Mouse (Mus musculus) fat pad, adult 2 months (tissue): ENCODE measurements around the gene Il25.
"Not testable (repeated sequence)": the region's sequence is repeated elsewhere in the genome, so short reads cannot be mapped to it uniquely, and the experiment has no call there.

ENCODE experiments used
- DNase-seq: peaks from one replicate; pipeline ENCODE4 v3.0.0-alpha.2; 2011; ENCODE audit warnings: low read depth, low spot score; ENCODE audit errors: extremely low read depth

The Il25 gene

DNA sequence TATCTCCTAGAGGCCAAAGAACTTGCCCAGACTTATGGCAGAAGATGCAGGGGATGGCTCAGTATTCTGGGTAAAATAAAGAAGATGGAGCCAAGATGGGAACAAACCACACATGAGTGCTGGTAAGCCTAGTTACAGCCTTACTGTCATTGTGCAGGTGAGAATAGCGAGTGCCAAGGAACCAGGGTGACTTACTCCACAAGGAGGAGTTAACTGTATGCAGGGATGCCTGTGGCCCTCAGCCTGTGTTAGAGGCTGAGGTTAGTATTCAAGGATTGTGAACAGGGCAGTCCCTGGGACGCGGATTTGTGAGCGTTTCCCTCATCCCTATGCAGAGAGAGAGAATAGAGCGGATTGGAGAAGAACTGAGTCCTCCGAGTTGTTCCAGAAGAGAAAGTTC lies 19.1 kb downstream of the Il25 start:
- DNase-seq = no peak

DNA sequence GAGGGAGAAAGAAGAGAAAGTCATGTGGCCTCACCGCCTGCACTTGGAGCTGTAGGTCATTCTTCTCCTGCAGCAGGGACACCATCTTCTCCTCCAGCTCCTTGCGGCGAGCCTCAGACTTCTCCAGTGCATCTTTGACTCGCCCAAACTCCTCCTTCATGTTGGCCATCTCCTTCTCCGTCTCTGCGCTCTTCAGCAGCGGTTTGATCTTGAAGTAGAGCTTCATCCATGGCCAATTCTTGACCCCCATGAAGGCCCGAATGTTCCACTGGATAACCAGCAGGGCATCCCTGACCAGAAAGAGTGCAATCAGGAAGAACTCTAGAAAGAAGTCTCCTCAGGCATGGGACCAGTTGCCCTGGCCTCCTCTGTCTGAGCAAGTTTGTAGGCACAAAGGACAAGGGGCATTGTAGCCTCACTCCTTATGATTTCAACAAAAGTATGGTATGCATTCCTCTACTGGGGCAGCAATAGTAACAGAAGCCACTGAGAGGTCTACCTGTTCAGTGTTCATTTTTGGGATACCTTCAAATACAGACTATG lies 21.2 kb downstream of the Il25 start:
- no peak for DNase-seq

DNA sequence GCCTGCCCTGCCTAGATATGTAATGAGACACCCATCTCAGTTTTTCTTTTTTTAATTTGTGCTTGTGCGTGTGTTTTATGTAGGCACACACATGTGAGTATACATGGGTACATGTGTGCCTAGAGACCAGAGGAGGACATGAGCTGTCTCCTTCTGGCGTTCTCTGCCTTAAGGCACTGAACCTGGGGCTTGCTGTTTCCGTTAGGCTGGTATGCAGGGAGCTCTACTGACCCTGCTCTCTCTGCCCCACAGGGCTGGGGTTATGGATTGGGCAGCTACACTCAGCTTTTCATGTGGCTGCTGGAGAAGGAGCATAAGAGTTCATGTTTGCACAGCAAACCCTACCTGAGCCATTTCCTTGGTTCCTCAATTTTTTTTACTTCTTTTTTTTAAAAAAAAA lies 22.0 kb downstream of the Il25 start:
- DNase-seq = no peak

DNA sequence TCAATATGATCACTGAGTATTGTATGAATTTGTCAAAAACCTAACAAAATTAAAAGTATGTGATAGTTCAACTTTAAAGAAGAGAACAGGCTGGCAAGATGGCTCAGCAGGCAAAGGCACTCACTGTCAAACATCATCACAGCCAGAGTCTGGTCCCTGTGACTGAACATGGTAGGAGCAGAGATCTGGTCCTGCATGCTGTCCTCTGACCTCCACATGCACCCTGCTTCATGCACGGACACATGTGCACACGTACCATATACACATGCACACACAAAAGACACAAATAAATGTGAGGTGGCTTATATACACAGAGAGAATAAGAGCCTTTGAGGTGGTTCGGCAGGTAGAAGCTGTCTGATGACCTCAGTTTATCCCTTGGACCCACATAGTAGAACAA lies 23.0 kb downstream of the Il25 start:
- no peak for DNase-seq

DNA sequence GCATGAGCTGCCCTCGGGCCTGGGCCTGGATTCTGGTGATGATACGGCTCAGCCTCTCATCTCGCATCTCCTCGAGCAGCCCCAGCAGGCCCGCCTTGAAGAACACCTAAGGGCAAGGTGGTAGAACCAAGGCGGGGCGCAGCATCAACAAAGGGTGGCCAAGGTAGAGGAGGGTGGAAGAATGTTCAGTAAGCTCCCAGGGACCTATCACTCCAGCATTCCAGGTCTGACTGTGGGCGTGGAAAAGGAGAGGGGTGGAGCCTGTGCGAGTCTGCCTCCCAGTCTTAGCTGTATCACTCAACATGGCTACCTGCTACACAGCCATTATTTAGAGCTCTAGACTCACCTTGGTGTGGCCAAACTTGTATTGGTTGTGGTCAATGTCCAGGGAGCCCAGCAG lies 24.0 kb downstream of the Il25 start:
- DNase-seq = no peak

DNA sequence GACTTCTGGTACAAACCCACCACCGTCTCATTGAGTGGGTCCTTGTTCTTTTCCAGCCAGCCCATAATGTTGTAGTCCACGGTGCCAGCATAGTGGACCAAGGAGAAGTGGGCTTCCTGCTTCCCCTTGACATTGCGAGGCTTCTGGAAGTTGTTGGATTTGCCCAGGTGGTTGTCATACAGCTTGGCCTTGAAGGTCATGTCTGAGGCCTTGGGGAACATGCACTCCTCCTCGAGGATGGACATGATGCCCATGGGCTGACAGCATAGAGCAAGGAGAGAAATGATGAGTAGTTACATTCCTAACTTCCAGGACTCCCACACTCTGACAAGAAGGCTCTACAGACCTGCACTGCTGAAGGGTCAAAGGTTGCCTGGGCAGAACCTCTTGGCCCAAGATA lies 26.0 kb downstream of the Il25 start:
- DNase-seq = no peak

DNA sequence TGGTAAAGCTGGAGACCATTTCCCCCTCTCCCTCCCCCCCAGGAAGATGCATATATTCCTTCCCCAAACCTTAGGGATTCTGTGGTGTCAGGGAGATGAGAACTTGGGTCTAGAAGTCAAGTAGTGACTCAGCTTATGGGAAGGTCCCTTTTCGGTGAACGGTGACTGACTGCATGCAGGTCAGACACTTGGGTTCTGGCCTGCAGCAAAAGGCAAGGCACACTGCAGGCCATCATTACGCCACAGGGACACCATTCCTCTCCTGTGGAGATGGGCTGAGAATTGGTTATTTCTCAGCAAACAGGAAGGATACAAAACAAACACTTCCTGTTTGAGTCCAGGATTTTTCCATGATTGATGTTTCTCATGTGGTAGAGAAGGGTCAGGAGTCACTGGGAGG lies 26.7 kb downstream of the Il25 start:
- DNase-seq = no peak

DNA sequence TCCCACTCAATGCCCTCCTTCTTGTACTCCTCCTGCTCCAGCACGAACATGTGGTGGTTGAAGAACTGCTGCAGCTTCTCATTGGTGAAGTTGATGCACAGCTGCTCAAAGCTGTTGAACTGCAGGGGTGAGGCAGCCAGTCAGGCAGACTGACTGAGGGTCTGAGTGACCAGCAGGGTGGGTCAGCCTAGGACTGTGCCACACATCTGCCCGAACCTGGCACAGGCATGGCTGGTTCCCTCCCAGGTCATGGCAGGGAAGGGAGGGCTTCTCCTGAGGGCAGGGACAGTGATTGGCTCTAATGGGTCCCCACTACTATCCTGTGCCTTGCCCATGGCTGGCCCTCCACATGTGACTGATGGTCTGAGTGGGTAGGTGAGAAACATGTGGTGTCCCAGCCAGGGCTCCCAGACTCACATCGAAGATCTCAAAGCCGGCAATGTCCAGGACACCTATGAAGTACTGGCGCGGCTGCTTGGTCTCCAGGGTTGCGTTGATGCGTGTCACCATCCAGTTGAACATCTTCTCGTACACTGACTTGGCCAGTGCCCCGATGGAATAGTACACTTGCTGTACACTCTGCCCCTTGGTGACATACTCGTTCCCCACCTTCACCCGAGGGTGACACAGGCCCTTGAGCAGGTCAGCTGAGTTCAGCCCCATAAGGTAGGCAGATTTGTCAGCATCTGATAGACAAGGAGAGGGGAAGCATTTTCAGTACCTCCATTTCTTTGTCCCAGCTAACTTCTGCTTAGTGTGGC lies 27.5 kb downstream of the Il25 start:
- DNase-seq = not testable (repeated sequence)

DNA sequence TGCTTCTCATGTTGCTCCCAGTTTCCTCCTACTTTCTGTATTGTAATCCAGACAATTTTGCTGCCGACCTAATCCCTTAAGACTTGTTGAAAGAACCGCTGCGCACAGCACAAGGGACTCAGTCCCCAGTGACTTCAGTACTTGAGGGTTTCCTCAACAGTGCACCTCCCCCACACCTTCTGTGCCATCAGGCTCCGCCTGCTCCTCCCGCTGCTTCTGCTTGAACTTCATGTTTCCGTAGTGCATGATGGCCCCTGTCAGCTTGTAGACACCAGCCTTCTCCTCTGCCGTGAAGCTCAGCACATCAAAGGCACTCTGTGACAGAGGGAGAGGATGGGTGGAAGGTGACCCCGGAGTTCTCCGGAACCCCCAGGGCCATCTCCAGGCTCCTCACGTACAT lies 28.3 kb downstream of the Il25 start:
- no peak for DNase-seq

DNA sequence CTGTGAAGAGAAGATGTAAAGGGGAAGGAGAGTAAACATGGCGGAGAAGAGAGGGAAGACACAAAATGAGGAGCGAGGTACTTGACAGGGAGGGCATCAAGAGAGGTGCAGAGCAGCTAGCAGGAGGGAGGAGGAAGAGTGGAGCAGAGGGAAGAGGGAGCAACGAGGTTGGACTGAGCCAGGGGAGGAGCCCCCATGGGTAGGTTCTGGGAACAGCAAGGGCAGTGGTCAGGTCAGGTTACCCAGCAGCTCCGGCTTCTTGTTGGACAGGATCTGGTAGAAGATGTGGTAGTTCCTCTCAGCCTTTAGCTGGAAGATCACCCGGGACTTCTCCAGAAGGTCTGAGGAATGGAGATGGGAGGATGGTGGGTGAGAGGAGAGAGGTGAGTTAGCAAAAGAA lies 29.0 kb downstream of the Il25 start:
- no peak for DNase-seq

DNA sequence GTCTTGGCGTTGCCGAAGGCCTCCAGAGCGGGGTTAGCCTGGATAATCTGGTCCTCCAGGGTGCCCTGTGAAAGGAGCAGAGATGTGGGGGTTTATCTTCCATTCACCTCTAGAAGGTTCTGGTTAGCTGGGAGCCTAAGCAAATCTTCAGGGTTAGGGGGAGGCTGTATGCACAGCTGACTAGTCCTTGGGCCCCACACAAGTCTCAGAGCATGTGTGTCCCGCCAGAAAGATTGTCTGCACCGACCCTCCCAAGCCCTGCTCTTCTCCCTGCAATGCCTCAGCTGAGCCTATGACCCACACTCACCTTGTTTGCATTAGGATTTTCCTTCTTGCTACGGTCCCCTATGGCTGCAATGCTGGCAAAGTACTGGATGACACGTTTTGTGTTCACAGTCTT lies 30.2 kb downstream of the Il25 start:
- DNase-seq = no peak

DNA sequence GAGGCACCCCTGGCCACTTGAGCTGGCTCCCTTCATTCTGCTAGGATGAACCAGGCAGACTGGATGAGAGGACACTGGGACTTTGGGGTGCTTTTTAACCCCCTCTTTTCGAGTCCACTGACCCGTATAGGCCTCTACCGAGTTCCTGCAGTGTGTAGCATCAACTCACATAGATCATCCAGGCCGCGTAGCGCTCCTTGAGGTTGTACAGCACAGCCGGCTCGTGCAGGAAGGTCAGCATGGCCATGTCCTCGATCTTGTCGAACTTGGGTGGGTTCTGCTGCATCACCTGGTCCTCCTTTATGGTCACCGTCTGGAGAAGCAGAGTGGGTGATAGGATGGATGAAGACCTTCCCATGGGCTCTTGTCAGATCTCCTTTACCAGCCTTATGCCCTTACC lies 31.2 kb downstream of the Il25 start:
- DNase-seq = no peak

DNA sequence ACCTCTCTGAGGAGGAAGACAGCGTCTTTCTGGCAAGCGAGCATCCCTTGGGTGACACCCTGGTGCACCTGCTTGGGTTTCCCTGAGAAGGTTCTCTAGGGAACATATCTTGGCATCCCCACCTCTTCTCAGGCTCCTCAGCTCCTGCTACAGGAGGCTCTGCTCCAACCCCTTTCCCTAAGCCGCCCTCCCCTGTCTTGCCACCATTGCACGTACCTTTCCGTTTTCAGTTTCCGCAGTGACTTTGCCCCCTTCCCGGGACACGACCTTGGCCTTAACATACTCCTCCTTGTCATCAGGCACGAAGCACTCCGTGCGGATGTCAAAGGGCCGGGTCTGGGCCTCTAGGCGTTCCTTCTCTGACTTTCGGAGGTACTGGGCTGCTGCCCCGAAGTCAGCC lies 32.5 kb downstream of the Il25 start:
- no peak for DNase-seq

DNA sequence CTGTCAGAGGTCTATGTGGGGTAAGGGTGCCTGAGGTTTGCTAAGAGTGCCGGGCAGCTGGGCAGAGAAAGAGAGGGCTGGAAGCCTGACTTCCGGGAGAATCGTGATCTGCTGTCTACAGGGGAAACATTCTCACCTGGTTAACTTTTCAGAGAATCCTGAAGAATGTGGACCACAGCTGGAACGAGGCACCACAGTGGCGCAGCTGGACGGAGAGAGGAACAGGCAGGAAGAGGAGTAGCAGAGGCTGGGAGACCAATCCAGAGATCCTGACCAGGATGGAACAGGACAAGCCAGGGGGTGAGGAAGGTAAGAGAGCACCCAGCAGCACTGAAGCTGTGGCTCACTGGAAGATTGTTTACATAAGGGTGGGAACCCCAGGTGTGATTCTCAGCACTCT lies 33.1 kb downstream of the Il25 start:
- no peak for DNase-seq

DNA sequence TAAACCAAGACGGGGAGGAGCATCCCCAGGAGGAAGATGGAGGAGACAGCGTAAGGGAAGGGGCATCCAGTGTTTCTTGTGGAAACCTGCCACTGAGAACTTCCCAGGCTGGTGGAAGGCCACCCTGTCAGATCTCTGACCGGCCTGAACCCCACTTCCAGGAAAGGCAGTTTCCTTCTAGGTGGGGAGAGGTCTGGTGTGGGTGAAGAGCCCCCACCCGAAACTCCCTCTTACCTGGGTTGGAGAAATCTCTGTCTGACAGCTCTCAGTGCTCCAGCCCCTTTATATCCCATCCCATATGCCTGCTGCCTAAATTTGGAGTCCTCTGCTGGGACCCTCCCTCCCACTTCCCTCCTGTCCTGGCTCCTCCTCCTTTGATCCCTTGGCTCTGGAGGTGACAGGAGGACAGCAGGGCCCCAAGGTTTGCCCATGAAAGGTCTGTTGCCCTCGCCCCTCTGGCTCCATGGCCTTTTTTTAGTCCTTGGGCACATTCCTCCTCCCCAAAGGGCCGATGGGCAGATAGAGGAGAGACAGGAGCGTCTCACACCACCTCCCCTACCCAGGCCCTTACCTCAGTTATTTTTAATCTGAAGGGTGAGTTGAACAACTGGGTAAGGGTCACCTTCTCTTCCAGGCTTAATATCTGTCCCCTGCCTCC lies 34.0 kb downstream of the Il25 start, which contains the start of gene Myh6:
TSS of gene Myh6 (minus strand) at position 608 of the 658 bp plus-strand sequence.
- no peak for DNase-seq

DNA sequence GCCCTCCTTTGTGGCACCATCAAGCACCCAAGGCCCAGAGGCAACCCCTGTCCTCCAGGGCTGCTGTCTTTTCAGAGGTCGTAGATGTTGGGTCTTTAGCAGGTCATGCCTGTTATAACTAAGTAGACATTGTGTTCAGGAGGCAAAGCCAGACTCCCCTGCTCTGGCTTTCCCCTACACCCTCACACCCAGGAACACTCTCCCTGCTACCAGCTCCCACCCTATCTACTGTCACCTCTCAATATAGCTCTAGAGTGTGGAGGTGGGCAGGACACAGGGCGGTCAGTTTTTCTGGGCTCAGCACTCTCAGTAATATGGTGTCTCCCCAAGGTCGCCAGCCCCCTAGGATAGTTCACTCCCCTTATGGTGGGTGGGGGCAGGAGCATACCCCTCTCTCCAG lies 35.4 kb downstream of the Il25 start:
- no peak for DNase-seq

DNA sequence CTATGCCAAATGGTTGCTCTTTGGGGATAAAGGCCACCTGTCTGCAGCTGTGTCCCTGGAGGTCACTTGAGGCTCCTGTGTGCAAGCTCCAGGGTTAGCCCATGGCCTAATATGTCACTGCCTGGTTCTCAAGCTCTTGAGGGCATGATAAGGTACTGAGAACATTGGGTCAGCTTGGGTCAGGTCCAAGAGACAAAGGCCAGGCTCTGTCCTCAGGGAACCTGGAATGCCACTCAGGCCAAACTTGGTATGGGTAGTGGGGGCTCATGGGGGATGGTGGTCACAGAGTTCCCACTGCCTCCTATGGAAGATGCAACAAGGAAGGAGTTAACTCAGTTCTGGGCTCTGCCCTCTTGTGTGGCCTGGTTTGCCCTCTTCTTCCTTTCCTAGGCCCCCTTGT lies 35.8 kb downstream of the Il25 start:
- no peak for DNase-seq

DNA sequence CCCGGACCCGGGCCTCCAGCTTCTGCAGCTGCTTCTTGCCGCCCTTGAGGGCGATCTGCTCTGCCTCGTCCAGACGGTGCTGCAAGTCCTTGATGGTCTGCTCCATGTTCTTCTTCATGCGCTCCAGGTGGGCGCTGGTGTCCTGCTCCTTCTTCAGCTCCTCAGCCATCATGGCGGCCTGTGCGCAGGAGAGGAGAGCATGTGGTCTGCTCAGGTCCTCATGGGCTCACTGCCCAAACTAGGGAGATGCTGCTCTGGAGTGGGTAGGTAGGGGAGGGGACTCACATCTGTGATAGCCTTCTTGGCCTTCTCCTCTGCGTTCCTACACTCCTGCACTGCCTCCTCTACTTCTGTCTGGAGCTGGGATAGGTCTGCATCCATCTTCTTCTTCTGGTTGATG lies 40.3 kb downstream of the Il25 start:
- not testable (repeated sequence) for DNase-seq

DNA sequence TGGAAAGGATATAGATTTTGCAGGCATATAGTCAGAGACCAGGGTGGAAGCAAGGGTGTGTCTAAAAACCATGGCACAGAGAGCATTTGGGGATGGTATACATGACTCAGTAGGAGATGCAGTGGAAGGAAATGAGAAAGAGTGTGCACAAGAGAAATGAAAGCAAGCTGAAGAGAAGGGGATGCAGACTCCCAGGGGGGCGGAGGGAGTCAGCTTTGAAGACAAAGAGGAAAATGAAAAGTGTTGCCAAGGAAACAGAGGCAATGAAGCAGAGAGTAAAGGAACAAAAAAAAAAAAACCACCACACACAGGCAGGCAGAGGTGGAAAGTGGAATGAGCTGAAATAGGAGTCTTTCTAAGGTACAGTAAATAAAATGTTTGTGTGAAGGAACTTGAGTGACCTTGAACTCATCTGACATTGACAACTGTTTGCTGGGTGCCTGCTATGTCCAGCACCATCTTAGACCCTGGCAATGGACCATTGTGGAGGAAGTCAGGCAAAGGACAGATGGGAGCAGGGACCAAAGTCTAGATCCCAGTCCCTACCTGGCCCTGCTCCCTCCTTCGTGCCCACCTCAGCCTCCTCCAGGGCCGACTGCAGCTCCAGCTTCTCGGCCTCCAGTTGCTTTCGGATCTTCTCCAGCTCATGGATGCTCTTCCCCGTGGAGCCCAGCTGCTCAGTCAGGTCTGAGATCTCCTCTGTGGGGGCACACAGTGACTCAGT lies 41.7 kb downstream of the Il25 start:
- no peak for DNase-seq

DNA sequence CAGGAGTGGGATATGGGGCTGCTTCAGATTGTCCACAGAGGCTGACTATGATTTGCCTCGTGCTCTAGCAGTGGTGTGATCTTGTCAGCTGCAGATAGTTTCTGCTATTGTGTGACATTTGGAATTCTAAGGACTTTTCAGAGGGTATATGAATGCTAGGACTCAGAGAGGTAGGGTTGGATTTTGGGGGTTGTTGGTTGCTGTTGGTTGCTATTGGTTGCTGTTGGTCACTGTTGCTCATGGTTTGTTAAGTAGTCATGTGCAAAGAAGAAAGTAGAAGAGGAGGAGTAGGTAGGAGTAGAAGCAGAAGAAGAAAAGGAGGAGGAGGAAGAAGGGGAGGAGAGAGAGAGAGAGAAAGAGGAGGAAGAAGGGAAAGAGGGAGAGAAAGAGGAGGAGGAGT lies 44.1 kb downstream of the Il25 start, which contains the start of gene Gm17428:
TSS of gene Gm17428 (plus strand) at position 301 of the 400 bp plus-strand sequence.
- DNase-seq = no peak

DNA sequence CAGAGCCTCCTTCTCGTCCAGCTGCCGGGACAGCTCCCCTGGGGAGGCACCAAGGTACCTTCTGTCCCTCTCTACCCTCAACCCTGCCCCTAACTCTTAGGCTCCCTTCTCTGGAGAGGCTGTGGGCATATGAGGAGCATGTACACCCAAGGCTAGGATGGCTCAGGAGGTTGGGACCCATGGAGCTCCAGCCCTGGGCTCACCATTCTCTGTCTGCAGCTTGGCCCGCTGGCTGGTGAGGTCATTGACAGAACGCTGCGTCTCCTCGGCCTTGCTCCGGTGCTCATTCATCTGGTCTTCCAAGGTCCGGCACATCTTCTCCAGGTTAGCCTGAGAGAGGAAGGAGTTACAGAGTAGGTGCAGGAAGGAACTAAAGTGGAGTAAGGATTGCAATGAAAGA lies 46.2 kb downstream of the Il25 start:
- no peak for DNase-seq

DNA sequence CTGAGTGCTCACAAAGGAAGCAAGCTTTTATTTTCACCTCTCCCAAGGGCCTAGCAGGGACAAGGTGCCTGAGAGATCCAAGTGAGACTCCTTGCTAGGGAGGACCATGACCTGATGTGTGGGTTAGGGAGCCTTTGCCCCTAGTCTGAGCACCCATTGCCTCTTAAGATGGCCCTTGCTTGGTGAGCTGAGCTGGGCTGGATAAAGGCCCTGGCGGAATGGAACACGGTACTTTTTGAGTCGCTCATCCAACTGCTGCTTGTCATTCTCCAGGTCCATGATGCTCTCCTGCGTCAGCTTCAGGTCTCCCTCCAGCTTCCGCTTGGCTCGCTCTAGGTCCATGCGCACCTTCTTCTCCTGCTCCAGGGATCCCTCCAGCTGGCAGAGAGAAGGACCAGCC lies 49.4 kb downstream of the Il25 start:
- DNase-seq = no peak
